Mouse (Mus musculus): ENCODE results near the gene Ak7.

Ak7 gene

GRCm38 (mm10) chr12:105727964-105728363 is 22.2 kb downstream of the Ak7 start:
- DNase-seq (ENCODE audit: low spot score in 2 of 2): no peak

GRCm38 (mm10) chr12:105730851-105731460 is 25.2 kb downstream of the Ak7 start:
- no peak for DNase-seq (ENCODE audit: low spot score in 2 of 2)

GRCm38 (mm10) chr12:105733370-105734159 is 27.8 kb downstream of the Ak7 start:
- DNase-seq (ENCODE audit: low spot score in 2 of 2): no peak

GRCm38 (mm10) chr12:105735226-105735888 is 29.6 kb downstream of the Ak7 start:
- DNase-seq (ENCODE audit: low spot score in 2 of 2): no peak

GRCm38 (mm10) chr12:105735889-105736251 is 30.1 kb downstream of the Ak7 start:
- DNase-seq (ENCODE audit: low spot score in 2 of 2): no peak

- no peak for DNase-seq (ENCODE audit: low spot score in 2 of 2)
These were observed 32.7 kb downstream of the Ak7 start for GRCm38 (mm10) chr12:105738316-105739096.

- no peak for DNase-seq (ENCODE audit: low spot score in 2 of 2)
These were observed 33.9 kb downstream of the Ak7 start for GRCm38 (mm10) chr12:105739656-105740055.

GRCm38 (mm10) chr12:105748114-105748513 is 42.3 kb downstream of the Ak7 start:
- DNase-seq (ENCODE audit: low spot score in 2 of 2): no peak

- DNase-seq (ENCODE audit: low spot score in 2 of 2): no peak
These were observed 48.0 kb downstream of the Ak7 start for GRCm38 (mm10) chr12:105753813-105754212.

- DNase-seq (ENCODE audit: low spot score in 2 of 2): no peak
These were observed 52.2 kb downstream of the Ak7 start for GRCm38 (mm10) chr12:105757816-105758497.

GRCm38 (mm10) chr12:105758911-105759310 is 53.1 kb downstream of the Ak7 start:
- DNase-seq (ENCODE audit: low spot score in 2 of 2): no peak

- no peak for DNase-seq (ENCODE audit: low spot score in 2 of 2)
These were observed 54.2 kb downstream of the Ak7 start for GRCm38 (mm10) chr12:105759849-105760478.

- DNase-seq (ENCODE audit: low spot score in 2 of 2): peak in 1 of 2 experiments; percentile 6
These were observed 55.4 kb downstream of the Ak7 start for GRCm38 (mm10) chr12:105761171-105761570.

- DNase-seq (ENCODE audit: low spot score in 2 of 2): no peak
These were observed 55.9 kb downstream of the Ak7 start for GRCm38 (mm10) chr12:105761629-105762028.

- no peak for DNase-seq (ENCODE audit: low spot score in 2 of 2)
These were observed 63.9 kb downstream of the Ak7 start for GRCm38 (mm10) chr12:105769700-105770099.

GRCm38 (mm10) chr12:105774871-105775270 is 69.1 kb downstream of the Ak7 start:
- DNase-seq (ENCODE audit: low spot score in 2 of 2): no peak

GRCm38 (mm10) chr12:105777651-105778050 is 71.9 kb downstream of the Ak7 start:
- no peak for DNase-seq (ENCODE audit: low spot score in 2 of 2)

GRCm38 (mm10) chr12:105784196-105784999 is 78.6 kb downstream of the Ak7 start, which contains the start of gene Papola:
Gene Papola, plus strand, starts transcription at chr12:105784694.
- DNase-seq (ENCODE audit: low spot score in 2 of 2): peak; percentile 88 to 92

GRCm38 (mm10) chr12:105785000-105785774 is 79.4 kb downstream of the Ak7 start:
- peak in 1 of 2 experiments; percentile 47 for DNase-seq (ENCODE audit: low spot score in 2 of 2)

All from right cerebral cortex, postnatal 36 days (tissue).